Mouse (Mus musculus) adrenal gland, adult 2 months (tissue): ENCODE results near the gene Rhag. TPM values are rescaled to one million over a fixed set of nuclear protein-coding genes. Genes with fewer than 3 reads are reported as not detected.

ENCODE experiments used
- DNase-seq: peaks from one replicate; pipeline ENCODE4 v3.0.0; 2021
- long read RNA-seq: library from polyadenylated mRNA; stranded (forward); transcript quantifications from one replicate; pipeline ENCODE4 v2.0.0, GENCODE M21; 2021
- polyA plus RNA-seq: library from polyadenylated mRNA; depleted of rRNA; stranded (reverse); fragments of >200 nt; gene quantifications from 2 replicates; pipeline ENCODE4 v1.2.3, GENCODE M21; 2012; rRNA removed
- total RNA-seq, 2 experiments: library from RNA; stranded (reverse); gene quantifications; 2 replicates each; pipeline ENCODE4 v1.2.3; 2021

Rhag gene
- total RNA-seq (not detected), polyA plus RNA-seq (not detected in 2 replicates)
- long read RNA-seq, result 0 reads

- DNase-seq, result no peak
These were observed at the start of gene Rhag for GRCm38 (mm10) chr17:40810934-40811333. Gene Rhag (plus strand): TSS chr17:40811126.

DNA sequence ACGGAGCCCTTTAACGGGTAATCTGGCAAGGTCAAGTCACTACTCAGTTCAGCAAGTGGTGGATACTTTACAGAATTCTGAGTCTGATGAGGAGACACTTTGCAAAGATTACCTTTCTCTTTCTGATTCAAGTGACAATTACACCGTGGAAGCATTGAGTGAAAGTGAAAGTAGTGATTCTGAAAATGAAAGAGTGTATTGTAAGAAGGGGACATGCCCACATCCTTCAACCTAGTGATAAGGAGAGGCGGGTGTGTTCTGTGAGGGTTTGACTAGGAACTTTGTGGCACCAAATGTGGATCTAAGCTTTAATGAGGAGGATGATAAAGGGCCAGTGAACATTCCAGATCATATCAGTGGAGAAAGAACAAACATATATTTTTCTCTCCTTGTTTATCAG is 47.3 kb upstream of the Rhag start:
- no peak for DNase-seq

- DNase-seq, result no peak
These were observed 43.8 kb upstream of the Rhag start for GRCm38 (mm10) chr17:40767120-40767519.

DNA sequence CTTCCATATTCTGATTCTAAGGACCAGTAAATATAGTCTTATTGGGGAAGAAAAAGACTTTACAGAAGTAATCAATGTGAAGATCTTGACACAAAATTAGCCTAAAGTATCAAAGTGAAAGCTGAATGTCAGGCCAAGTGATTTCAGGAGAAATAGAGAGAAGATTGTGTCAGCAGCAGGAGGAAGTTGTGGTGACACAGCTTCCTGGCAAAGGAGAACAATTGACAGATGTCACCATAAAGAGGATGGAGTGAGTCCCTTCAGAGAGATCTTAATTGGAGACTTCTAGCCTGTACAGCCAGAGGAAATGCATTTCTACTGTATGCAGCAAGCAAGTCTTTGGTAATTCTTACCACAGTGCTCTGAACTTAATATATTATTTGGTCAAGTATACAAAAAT is 21.0 kb upstream of the Rhag start:
- no peak for DNase-seq

DNA sequence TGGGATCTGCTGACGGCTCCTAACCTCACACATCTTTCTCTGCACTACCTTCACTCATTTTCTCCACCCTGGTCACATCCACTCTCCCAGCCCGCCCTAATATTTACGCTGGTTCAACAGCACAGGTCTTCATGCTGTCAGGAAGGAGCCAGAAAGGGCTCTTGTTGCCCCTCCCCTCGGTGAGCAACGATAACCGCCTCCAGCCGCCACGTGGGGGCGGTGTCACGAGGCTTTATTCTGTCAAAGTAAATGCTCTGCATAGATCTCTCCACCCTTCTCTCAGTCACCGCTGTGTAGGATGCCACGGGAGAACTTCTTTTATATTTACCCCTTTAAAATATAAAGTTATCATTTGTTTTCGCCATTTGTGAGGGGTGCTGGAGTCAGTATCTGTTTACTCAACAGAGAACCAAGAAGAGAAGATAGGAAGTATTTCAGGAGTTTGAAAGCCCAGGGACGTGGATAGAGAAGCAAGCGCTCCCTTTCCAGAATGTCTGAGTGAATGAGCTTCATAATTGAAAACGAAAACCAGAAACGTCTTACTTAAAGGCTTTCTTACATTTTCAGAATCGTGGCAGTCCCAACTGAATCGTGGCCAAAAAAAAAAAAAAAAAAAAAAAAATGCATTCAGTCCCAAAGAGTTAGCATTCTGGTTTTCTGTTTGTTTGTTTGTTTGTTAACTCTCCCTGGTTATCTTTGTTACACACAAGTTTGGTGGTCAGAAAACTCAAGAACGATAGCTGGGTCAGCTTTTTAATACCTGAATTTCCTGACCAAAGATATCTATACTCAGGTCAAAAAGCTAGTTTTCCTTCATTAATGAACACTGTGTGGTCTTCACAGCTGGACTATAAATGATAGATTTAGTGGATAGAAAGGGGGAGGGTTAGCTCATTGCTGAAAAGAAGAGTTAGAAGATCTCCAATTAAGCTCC is 16.7 kb upstream of the Rhag start:
- DNase-seq, result peak; percentile 21

GRCm38 (mm10) chr17:40802707-40803340 is 8.1 kb upstream of the Rhag start:
- no peak for DNase-seq

DNA sequence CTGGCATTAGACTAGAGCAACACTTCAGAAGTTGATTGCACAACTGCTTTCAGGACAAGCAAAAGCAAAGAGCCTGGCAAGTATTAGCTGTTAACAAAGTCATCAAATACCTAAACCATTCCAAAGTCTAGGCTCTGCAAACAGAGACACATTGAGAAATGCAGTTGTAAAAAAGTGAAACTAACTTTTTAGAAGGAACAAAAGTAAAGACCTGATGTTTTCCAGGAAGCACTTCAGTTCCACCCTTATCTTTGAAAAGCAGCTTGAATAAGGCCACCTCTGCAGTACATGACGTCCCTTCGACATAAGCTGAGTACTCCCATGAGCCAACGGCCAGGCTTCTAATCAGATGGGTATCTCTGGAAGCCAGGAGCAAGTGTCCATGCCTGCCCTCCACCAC is 4.4 kb upstream of the Rhag start:
- DNase-seq, result no peak

- no peak for DNase-seq
These were observed 3.9 kb upstream of the Rhag start, which contains the start of gene Crisp2 for GRCm38 (mm10) chr17:40806953-40807572. Gene Crisp2 (minus strand): TSS chr17:40807003.

DNA sequence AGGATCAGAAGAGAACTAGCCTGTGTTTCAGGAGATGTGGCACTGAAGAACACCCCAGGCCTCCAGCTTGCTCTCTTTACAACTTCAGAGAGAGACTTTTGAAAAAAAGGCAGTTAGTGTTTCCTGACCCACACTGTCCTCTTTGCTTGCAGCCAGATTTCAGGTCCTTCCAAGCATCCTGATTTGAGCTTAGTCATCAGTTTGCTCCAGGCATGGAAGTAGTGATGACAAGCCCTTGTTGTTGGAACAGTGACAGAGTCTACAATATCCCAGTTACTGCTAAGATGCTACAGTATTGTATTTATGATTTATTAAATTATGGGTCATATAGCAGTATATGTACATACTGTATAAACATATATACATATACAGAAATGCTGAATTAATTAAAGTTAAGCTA is 2.9 kb upstream of the Rhag start:
- no peak for DNase-seq

- no peak for DNase-seq
These were observed 634 bp downstream of the Rhag start for GRCm38 (mm10) chr17:40811560-40811959.

GRCm38 (mm10) chr17:40812259-40812658 is 1.3 kb downstream of the Rhag start:
- DNase-seq, result no peak

- no peak for DNase-seq
These were observed 6.5 kb downstream of the Rhag start for GRCm38 (mm10) chr17:40817340-40817943.

- peak; percentile 15 for DNase-seq
These were observed 10.6 kb downstream of the Rhag start for GRCm38 (mm10) chr17:40821477-40821876.

DNA sequence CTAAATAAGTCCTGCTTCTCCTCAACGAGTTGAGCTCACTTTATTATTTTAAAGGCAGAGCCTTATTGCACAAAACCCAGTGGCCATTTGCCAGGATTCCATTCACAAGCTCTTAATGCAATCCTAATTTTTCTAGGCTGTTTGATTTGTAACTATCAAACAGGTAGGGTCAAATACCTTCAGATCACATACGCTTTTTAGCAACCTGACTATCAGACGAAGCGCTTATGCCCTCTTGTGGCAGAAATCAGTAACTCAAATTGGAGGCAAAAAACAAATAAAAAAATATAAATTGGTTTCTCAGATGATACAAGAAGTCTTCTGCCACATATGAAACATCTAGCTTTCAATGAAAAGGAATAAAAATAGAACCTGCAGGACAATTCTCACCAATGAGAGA is 12.9 kb downstream of the Rhag start:
- no peak for DNase-seq

- DNase-seq, result peak; percentile 17
These were observed 13.6 kb downstream of the Rhag start for GRCm38 (mm10) chr17:40824549-40824948.

GRCm38 (mm10) chr17:40831870-40832269 is 20.9 kb downstream of the Rhag start:
- no peak for DNase-seq

GRCm38 (mm10) chr17:40837308-40837707 is 26.4 kb downstream of the Rhag start:
- peak; percentile 8 for DNase-seq

DNA sequence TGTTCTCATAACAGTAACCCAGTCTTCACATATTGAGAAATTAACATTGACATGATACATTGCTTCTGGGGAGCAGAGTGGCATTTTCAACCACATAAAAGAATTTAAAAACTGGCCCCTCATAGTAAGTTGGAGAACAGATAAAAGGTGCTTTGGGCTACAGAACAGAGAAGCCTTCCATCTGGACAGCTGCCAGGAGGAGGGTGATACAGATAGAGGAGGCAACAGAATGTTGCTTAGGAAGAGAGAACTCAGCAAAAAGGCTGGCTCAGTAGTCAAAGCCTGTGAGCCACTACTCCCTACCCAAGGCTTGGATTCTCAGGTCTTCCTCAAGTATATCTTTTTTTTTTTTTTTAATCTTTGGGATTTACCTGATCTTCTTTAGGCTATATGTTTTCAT is 44.1 kb downstream of the Rhag start:
- DNase-seq, result no peak

GRCm38 (mm10) chr17:40868952-40869747 is 58.2 kb downstream of the Rhag start:
- no peak for DNase-seq

DNA sequence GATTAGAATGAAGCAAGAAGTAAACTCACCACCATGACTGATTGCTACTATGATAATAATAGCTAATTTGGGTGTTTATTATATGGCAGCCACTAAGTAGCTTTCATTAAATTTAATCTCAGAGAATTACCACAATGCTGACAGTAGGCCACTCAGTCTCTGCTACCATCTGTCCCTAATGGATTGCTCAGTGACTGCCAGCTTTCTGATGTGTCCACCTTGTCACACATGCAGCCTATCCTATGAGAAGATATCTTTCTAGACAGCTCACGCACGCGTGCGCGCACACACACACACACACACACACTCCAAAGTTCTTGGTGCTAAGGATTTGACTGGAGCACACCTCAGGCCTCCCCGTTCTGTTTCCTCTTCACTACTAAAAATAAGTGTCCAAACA is 61.7 kb downstream of the Rhag start:
- DNase-seq, result no peak

DNA sequence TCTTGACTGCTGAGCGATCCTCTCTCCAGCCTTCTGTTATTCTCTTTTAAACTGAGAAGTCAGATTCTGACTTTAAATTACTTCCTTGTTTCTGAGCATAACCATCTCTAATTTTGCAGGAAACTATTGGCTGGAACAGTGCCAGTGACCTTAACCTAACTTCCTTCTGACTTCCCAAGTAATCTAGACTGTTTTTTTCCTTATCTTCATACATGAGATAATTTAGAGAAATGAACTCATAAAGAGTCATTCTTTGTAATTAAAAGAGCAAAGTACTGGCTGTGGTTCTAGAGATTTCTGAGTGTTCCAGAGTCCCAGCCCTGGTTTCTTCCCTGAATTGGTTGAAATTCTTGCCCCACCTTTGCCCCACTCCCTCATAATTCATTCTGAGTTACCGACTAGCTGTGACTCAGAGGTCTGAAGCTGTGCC is 62.7 kb downstream of the Rhag start:
- DNase-seq, result peak; percentile 31
